Mouse (Mus musculus) monocyte, adult 5-6 weeks (primary cell): ENCODE data around the gene Psma6. TPM values are rescaled to one million over a fixed set of nuclear protein-coding genes. Genes with fewer than 3 reads are reported as not detected.
A peak's percentile ranks its signal among the peaks of the same experiment; 100 is the strongest.

Experiments
- ATAC-seq: fragments of 153-309, 156-312 bp; replicated peaks from 2 replicates; pipeline ENCODE4 v1.8.0; 2017; ENCODE audit warnings: mild to moderate bottlenecking; ENCODE audit not compliant: low TSS enrichment, insufficient number of reproducible peaks, severe bottlenecking, poor library complexity, low FRiP score
- total RNA-seq: library from RNA; stranded (forward); fragments of 200-1000, 200-491, 200-594 nt; gene quantifications from 3 replicates; pipeline ENCODE4 v1.2.3, GENCODE M21; 2017

Psma6 gene
- total RNA-seq, 1 experiment from 2014 or later, result 325 TPM

DNA sequence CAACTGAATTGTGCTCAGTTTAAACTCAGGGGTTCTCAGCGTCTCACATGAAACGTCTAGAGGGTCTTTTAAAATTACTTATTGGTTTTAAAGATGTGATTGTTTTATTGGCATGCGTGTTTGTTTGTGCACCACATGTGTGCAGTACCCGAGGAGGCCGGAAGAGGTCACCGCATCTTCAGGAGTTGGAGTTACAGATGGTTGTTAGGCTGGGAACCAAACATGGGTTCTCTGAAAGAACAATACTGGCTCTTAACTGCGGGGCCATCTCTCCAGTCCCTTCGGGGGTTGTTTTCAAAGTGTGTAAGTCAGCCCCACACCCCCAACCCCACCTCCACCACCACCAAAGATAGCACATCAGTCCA is 48.9 kb downstream of the Psma6 start:
- ATAC-seq, result no peak

DNA sequence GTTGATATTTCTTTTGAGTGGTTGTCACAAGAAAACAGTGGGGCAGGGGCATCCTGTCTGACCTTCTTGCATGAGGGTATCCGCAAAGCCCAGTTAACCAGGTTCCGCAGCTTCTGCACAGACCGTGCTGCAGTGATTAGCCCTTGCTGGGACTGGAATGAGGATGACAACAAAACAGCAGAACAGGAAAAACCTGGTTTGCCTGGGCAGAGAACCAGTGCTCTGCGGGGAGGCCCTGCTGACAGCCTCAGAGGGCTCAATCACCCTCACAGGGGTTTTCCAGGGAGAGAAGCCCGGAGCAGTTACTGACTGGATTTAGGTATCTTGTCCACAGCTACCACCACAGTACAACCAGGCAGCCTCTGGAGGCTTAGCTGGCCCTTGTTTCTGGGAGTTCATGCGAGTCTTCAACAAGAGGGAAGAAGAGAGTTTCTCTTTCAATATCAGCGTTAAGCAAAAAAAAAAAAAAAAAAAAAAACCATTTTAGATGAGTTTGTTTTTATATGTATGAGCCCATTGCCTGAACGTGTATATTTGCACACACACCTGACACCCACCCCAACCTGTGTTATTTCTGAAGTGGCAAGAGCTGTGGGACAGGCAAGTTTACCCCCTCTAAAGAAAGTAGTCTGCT is 49.9 kb downstream of the Psma6 start:
- no peak for ATAC-seq

DNA sequence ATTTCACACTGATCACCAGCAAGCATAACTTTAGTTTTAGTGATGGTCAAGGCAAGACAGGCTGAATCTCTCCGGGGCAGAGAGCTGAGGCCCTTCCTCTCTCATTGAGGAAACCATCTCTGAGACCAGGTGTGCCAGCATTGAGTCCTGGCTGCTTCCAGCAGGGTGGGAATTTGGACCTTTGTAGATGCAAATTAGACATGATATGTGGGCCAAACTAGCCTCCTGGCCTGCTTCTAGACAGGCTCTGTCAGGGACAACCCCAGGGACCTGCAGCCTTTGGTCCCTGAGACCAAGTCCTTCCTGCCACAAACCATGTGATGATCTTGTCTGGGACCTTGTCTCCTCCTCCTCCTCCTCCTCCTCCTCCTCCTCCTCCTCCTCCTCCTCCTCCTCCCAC is 51.1 kb downstream of the Psma6 start:
- ATAC-seq, result no peak

DNA sequence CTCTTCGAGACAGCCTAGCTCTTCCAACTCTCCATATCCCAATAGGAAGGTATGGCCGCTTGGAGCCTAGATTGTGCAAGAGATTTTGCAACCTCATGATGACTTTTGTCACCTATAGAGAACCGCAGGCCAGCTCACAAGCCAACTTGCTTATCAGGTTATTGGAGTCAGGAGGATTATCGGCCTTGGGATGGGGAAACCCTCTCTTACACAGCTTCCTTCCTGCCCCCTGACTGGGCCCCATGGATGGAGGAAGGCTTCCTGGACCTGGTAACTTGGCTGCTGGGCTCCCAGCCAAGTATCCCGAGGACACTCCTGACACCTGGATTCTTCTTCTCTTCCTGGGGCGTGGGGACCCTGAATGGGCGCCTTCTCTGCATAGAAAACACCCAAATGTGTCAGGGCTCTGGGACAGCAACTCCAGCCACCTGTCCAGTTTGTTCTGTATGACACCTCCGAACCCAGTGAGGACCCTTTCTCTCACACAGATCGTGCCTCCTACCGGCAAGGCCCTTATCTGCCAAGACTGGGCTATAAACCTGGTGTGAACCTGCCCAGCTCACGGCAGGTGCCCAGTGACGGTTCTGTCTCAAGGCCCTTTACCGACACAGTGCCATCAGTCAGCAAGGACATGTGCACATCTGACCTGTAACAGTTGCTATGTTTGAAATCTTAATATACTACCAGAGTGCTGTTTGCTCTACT is 53.3 kb downstream of the Psma6 start:
- no peak for ATAC-seq

DNA sequence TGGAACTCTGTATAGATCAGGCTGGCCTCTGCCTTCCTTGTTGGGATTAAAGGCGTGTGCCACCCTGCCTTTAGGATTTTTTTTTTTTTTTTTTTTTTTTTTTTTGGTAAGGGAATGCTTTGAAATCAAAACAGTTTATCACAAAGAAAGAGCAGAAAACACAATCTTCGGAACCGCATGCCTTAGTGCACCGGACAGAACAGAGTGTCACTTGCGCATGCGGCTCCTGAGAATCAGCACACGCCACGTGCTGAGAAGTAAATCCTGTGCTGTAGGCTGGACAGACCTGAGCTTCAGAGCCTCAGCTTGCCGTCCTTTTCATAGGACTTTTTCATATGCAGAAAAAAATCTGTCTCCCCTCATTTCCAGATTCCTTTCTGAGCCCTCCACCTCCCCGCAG is 54.0 kb downstream of the Psma6 start:
- ATAC-seq, result no peak

DNA sequence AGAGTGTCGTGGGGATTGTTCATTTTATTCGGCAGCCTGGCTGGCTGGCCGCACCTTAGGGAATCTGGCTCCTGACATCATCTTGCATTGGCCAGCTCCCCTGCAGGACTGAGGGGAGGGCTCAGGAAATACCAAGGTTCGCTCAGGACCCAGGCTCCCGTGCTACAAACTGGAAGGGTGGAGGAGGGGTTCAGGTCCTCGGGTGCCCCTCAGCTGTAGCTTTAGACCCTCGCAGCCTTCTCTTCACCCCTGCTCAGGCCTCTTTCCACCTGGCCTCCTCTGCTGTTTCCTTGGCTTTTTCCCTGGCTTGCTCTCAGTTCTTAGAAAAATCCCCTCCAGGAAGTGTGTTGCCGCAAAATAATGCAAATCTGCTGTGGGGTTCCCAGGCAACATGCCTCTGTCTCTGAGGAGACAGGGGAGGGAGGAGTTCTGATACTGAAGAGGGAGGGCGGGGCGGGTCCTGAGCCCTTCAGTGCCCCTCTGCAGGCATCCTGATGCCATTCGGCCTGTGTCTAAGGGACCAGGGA is 54.7 kb downstream of the Psma6 start:
- no peak for ATAC-seq

DNA sequence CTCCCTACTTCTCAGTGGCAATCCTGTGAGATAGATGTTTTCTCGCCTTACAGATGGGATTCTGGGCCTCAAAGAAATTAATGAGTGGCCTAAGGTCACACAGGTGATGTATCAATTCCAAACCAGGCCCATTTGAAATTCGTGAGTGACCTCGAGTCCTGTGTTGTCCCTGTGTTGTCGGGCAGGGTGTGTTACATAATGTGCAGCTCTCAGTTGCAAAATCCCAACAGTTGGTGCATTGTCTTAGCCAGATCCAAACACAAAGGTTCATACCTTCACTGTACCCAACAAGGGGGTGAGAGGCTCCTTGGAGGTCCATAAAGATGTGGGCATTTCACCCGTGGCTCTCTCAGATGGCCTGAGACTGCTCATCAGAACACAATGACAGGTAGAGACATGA is 56.4 kb downstream of the Psma6 start:
- ATAC-seq, result no peak

DNA sequence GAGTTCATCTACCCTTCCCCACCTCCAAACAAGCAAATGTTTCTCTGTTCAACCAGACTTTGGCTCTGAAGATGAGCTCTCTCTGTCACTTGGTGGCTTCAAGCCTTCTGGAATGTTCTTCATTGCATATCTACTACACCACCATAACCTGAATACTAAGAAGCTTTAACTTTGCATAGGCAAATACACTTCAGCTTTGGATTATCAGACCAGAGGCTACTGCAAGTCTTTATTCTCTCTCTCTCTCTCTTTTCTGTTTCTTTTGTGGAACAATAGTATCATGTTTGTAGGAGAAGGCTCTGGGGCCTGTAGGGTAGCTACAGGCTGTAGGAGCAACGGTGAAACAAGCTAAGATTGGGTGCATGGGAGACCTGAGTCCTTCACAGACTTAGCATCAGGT is 58.2 kb downstream of the Psma6 start:
- ATAC-seq, result no peak

DNA sequence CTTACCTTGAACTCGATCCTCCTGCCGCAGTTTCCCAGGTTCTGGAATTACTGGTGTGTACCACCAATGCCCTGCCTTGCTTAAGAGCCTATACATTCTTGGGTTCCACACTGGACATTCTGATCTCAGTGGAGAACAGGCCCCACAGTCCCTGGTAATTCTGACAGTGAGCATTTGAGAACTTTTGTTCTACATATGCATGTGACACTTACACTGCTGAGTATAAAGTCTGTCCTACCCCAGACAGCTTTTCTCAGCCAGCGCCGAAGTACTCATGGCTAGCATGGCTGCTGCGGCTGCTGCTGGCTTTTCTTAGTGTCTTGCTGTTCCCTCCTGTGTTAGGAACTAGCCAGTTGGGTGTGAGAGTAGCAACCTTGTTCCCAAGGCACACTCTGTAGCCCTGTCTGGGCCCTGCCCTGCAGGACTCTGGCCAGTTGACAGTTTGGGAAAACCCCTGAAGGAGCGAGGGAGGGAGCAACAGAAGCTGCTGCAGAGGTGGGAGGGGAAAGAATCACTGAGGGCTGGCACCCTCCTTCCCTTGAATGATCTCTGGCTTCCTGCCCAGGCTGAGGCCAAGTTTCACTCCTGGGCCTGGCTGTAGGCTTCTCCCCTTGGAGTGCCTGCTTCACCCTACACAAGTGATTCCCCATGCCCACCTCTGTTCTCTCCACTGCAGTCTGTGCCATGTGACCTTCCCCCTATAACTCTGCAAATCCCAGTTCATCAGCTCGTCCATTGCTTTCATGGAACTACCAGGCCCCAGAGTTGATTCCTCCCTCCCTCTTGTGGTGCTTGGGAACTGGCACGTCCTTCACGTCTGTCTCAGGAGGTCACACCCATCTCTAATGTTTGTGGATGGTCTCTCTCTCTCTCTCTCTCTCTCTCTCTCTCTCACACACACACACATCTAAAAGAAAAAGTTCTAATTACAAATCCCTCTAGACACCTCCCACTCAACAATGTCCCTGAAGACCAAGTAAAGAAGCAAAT is 59.1 kb downstream of the Psma6 start:
- ATAC-seq, result no peak

DNA sequence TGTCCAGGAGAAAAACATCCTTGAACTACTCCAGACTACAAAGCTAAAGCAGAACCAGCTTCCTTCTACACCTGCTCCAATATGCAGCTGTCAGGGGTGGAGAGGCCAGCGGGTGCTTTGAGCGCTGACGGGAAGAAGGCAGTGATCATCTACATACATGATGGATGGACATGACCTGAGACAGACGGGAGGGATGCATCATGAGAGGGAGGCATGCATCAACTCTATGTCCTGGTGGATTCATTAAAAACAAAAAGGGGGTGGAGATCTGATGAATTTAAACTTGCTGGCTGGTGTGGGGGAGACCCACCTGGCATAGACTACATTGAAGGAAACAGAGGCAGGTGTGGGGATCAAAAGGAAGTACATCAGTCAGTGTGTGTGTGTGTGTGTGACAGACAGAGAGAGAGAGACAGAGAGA is 60.0 kb downstream of the Psma6 start:
- ATAC-seq, result no peak

DNA sequence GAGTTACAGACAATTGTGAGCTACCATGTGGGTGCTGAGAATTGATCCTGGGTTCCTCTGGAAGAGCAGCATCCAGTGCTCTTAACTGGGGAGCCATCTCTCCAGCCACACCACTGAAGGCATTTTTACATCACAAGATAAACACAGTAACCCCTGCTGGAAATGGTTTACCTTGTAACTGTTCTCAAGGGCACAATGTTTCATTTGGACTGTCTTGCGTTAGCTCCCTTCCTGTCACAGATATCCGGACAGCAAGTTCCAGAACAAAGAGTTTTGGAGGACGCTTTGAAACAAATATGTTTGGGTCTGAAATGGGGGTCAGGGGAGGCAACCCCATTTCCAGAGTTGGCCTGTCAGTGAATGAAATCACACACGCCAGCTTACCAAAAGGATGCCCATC is 61.6 kb downstream of the Psma6 start:
- ATAC-seq, result no peak

DNA sequence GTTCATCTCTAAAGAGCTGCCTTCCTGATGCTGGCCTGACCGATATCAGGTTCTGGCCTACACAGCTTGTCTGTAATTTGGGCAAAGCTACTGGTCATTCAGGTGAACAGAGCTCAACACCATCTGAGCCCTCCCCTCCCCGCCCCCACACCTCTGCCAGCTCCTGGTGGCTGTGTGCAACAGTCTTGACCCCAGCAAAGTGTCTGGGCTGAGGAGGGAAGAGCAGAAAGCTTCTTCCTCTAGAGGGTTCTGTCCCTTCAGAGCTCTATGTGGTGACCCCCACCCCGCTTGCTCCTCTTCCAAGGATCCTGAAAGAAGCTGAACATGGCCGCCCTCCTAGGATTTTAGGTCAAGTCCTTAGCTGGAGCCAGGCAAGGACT is 62.3 kb downstream of the Psma6 start:
- no peak for ATAC-seq

DNA sequence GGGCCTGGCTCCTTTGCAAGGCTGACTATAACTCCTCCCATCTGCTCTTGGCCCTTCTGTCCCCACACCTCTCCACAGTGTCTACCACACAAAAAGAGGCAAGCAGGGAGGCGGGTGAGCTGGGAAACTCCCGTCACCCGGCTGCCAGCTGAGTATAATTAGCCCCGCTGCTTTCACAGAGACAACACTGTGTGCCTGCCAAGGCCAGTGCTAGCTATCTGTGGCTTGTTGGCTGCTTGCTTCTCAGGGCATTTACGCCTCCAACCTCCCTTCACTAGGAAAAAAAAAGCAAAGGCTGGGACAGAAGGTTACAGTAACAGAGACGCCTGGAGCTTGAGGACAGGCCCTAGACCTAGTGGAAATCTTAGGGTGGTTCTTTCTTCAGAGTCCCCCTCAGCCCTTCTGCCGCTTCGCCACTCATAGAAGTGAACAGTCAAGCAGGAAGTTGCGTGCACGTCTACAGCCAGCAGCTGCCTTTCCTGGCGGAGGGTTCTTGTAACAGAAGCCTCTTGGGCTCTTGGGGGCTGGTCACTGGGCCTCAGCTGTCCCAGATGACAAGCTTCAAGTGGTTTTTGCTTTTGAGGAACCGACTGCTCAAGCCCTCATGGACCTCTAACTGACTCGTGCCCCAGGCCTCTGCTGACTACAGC is 62.8 kb downstream of the Psma6 start:
- peak; percentile 55 for ATAC-seq

DNA sequence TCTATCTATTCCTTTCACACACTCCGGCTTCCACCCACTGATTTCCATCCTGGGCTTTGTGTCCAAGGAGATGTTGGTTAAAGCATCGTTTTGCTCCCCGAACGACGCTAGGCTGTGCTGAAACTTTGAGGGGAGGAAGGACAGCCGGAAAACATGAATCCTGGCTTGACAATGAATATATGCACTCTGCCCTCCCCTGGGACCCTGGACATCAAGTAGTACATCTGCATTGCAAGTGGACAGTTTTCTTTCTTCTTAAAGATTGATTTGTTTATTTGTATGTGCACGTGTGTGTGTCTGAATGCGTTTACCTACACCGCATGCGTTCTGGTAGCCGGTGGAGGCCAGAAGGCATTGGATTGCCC is 63.4 kb downstream of the Psma6 start:
- no peak for ATAC-seq

DNA sequence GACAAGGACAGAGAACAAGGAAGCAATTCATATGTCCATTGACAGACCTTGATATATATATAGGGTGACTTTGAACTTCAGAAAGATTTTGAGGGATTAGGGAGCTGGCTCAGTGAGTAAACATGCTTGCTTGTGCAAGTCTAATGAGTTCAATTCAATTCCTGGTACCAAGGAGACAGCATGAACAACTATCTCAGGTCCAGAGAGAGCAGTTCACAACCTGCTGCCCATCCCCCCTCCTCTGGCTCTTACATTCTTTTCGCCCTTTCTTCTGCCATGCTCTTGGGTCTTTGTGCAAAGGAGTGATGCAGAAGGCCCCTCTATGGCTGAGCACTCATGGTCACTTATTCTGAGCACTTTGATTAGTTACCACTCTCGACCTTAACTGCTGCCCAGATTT is 64.4 kb downstream of the Psma6 start:
- no peak for ATAC-seq

DNA sequence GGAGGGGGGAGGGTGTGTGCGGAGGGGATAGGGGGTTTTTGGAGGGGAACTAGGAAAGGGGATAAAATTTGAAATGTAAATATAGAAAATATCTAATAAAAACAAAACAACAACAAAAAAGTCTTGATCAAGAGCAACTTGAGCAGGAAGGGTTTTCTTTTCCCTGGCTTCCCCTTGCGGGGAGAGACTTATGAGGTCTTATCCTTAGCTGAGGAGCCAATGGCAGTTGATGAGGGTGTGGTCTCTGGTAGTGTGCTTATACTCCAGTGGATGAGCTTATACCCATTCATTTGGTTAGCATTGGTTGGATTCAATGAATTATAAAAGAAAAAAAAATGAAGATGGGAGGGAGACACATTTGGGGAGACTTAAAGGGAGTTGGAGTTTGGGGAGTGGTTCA is 65.0 kb downstream of the Psma6 start:
- no peak for ATAC-seq

DNA sequence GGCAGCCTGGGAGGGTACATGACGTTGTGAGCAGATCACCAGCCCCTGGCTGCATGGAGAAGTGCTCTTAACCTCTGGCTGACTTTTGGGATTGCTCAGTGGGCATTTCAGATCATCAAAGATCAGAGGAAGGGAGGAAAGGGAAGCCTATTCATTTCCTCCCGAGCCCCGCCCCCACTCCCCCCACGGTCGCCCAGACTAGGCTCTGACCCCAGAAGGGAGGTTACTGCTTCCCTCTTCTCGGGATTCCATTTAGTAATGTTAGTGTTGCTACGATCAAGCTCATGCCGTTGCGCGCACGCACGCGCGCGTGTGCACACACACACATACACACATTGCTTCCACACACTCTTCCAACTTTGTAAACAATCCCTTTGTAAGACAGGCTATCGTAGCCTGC is 66.4 kb downstream of the Psma6 start:
- peak; percentile 31; the same call in 1 of the 2 replicates for ATAC-seq

DNA sequence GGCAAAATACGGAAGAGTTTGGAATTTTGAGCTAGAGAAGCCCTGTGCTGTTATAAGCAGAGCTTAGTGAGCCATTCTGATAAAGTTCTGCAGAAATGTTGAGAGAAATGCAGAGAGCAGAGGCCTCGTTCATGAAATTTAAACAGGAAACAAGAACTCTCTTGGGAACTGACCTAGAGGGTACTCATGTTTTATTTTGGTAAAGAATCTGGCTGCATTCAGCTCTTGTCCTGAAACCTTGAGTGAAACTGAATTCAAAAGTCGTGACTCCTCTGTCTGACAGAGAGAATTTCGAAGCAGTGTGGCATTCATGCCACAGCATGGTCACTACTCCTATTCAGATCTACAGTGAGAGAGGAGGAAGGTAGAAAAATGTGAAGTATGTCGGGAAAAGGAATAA is 68.8 kb downstream of the Psma6 start:
- ATAC-seq, result no peak

DNA sequence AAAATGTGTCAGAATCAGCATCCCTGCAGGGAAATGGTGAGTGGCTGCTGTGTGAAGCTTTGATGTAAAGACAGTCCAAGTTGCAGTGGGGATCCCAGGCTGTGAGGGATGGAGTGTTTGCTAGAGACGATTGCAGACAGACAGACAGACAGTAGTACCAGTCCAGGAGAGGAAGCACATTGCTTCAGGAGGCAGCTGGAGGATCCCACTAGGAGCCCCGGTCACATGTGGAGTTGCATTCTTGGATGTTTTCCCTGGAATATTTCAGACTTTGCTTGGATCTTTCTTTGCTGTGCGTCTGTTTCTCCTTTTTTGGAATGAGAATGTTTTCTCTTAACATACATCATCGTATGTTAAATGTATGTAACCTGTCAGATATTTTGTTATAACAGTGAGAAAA is 69.9 kb downstream of the Psma6 start:
- ATAC-seq, result no peak
